Mouse (Mus musculus) liver, postnatal 0 days (tissue): ENCODE data around the gene 1500009L16Rik. TPM values are rescaled to one million over a fixed set of nuclear protein-coding genes. Genes with fewer than 3 reads are reported as not detected.
A peak's percentile ranks its signal among the peaks of the same experiment; 100 is the strongest.

Experiments used
- ATAC-seq: fragments of 200-750 bp; cut with Nextera tagmentation; 2 replicates; pipeline ENCODE4 v1.8.0; 2017; ENCODE audit warnings: mild to moderate bottlenecking, moderate library complexity
- DNase-seq: peaks from one replicate; pipeline ENCODE4 v3.0.0-alpha.2; 2016
- H3K27ac ChIP-seq: fragments of 300-500 bp; sonication (generic); 2 replicates; pipeline ENCODE4 v1.5.1; 2014; ENCODE audit warnings: antibody characterized with exemption, moderate library complexity, mild to moderate bottlenecking, low read depth
- H3K27me3 ChIP-seq: fragments of 300-500 bp; sonication (generic); 2 replicates; pipeline ENCODE4 v1.6.1; 2014; ENCODE audit warnings: low read length, control low read depth, mixed read lengths; ENCODE audit not compliant: insufficient read depth
- H3K36me3 ChIP-seq: fragments of 300-500 bp; sonication (generic); replicated peaks from 2 replicates; pipeline ENCODE4 v1.6.1; 2014; ENCODE audit warnings: mild to moderate bottlenecking, control low read depth, low read length, moderate library complexity, mixed read lengths; ENCODE audit not compliant: insufficient read depth
- H3K4me1 ChIP-seq: fragments of 300-500 bp; sonication (generic); 2 replicates; pipeline ENCODE4 v1.6.1; 2014; ENCODE audit warnings: antibody characterized with exemption, mild to moderate bottlenecking, control low read depth; ENCODE audit not compliant: insufficient read depth
- H3K4me2 ChIP-seq: fragments of 300-500 bp; sonication (generic); 2 replicates; pipeline ENCODE4 v1.6.1; 2014; ENCODE audit warnings: low read depth, mild to moderate bottlenecking, low read length, moderate library complexity, mixed read lengths
- H3K4me3 ChIP-seq: fragments of 300-500 bp; sonication (generic); 2 replicates; pipeline ENCODE4 v1.5.1; 2014; ENCODE audit warnings: low read depth, low read length
- H3K9ac ChIP-seq: fragments of 300-500 bp; sonication (generic); replicated peaks from 2 replicates; pipeline ENCODE4 v1.6.1; 2014; ENCODE audit warnings: mild to moderate bottlenecking, moderate library complexity
- H3K9me3 ChIP-seq: fragments of 300-500 bp; sonication (generic); 2 replicates; pipeline ENCODE4 v1.6.1; 2016; ENCODE audit warnings: mild to moderate bottlenecking, control low read depth, low read length, mixed read lengths
- CTCF ChIP-seq: sonication (generic); IDR thresholded peaks from 2 replicates; pipeline ENCODE4 v1.5.1; 2016; ENCODE audit warnings: antibody characterized with exemption, low read depth
- EP300 ChIP-seq: IDR thresholded peaks from 2 replicates; pipeline ENCODE4 v1.6.1; 2016; ENCODE audit warnings: antibody characterized with exemption, low read depth, mild to moderate bottlenecking
- WGBS: fragments of 180-500 bp; shearing (Covaris S2); extraction: QIAGEN DNeasy Blood & Tissue Kit; methylation state at CpG from one replicate; pipeline ENCODE4 v1.1.7; 2014; ENCODE audit not compliant: insufficient replicate concordance; 5-methylcytosine and 5-hydroxymethylcytosine counted together
- polyA plus RNA-seq: library from polyadenylated mRNA; unstranded; fragments of >200 nt; fragmentation: Nextera tagmentation; extraction: Ambion mirVana; gene quantifications from 2 replicates; pipeline ENCODE4 v1.2.1, GENCODE M21; 2015

The 1500009L16Rik gene
- polyA plus RNA-seq, 1 experiment from 2014 or later: 0.48 TPM

DNA sequence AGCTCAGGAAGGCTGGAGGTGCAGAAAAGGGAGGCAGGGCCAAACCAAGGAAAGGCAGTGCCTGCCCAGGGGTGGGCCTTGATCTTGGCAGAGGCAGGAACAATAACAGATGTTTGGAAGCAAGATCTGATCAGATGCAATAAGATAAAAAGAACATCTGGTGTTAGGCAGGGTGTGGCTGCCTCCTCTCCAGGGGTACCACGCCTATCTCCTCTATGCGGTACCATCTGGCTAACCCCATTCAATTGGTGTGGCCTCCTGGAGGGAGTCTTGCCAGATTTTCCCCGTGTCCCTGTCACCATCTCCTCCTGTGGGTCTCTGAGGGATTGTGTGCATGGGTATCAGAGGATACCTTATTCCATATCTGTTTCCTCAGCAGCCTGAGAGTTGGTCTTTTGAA, 12.7 kb upstream of the 1500009L16Rik start:
- 60% methylated on average over 3 of the region's 3 CpGs for WGBS
- H3K27me3 ChIP-seq: no peaks in the 10 kb centered on the region

DNA sequence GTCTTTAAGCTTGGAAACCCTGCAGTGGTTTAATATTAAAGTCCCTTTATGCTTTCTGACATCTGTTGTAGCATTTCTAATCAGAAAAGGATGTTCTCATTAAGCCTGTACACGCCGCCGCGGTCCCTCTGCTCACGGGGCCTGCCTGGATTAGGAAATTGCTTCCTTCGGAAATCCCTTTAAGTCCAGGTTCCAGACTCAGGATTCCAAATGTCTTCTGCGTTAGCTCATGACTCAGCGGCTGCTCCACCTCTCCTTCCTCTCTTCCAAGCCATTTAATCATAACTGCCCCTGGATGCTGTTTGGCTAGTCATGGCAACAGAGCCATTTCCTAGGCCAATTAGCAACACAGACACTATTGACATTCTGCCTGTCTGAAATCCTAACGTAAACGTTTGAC, 10.9 kb upstream of the 1500009L16Rik start:
- DNase-seq (no peak), ATAC-seq (no peak)
- Histone ChIP-seq H3K4me3 (no peak overlapping the region), H3K27ac (no peak overlapping the region), H3K4me2 (no peak overlapping the region), H3K27me3 (no peaks in the 10 kb centered on the region), H3K4me1 (no peaks in the 10 kb centered on the region), H3K9ac (no peak overlapping the region), H3K9me3 (no peaks in the 10 kb centered on the region), H3K36me3 (no peaks in the 10 kb centered on the region)
- 67% methylated on average over 10 of the region's 10 CpGs for WGBS
- TF ChIP-seq EP300: no peak
- TF ChIP-seq CTCF: no peak

More for the DNA sequence above, 12.7 kb upstream of the 1500009L16Rik start:
- ATAC-seq (no peak), DNase-seq (no peak)
- no peak overlapping the region for H3K4me3 ChIP-seq
- H3K9ac ChIP-seq: no peak overlapping the region
- H3K9me3 ChIP-seq: no peaks in the 10 kb centered on the region
- H3K27ac ChIP-seq: no peak overlapping the region
- no peaks in the 10 kb centered on the region for H3K36me3 ChIP-seq
- H3K4me2 ChIP-seq: no peak overlapping the region
- H3K4me1 ChIP-seq: no peaks in the 10 kb centered on the region
- TF ChIP-seq CTCF (no peak), EP300 (no peak)

- no peak overlapping the region for H3K9ac ChIP-seq
- peaks cover 17% of the 10 kb centered on the region for H3K4me1 ChIP-seq
- H3K27me3 ChIP-seq: peaks cover 5% of the 10 kb centered on the region; the same call in 1 of the 2 replicates
- H3K4me3 ChIP-seq: no peak overlapping the region
- TF ChIP-seq CTCF (no peak), EP300 (no peak)
- WGBS: 40% methylated on average over 12 of the region's 12 CpGs
- H3K9me3 ChIP-seq: no peaks in the 10 kb centered on the region
- no peak for ATAC-seq
- H3K36me3 ChIP-seq: no peaks in the 10 kb centered on the region
- DNase-seq: no peak
- H3K27ac ChIP-seq: no peak overlapping the region
- H3K4me2 ChIP-seq: no peak overlapping the region
Measured at GRCm38 (mm10) chr10:83718855-83719474, 3.7 kb upstream of the 1500009L16Rik start.

GRCm38 (mm10) chr10:83723055-83723454, 390 bp downstream of the 1500009L16Rik start:
- H3K4me1 ChIP-seq: peaks cover 17% of the 10 kb centered on the region
- peak overlapping the region; percentile 87 for H3K4me2 ChIP-seq
- 0 out of 2 replicates have a peak overlapping the region, but pooled peaks have one; percentile 21 for H3K9ac ChIP-seq
- no peaks in the 10 kb centered on the region for H3K36me3 ChIP-seq
- H3K9me3 ChIP-seq: no peaks in the 10 kb centered on the region
- peak overlapping the region; percentile 53 for H3K4me3 ChIP-seq
- WGBS: 1% methylated on average over 21 of the region's 23 CpGs
- no peak overlapping the region for H3K27ac ChIP-seq
- ATAC-seq (peak; percentile 12; the same call in 1 of the 2 replicates), DNase-seq (peak; percentile 27)
- H3K27me3 ChIP-seq: peaks cover 5% of the 10 kb centered on the region; the same call in 1 of the 2 replicates
- TF ChIP-seq CTCF (no peak), EP300 (no peak)

DNA sequence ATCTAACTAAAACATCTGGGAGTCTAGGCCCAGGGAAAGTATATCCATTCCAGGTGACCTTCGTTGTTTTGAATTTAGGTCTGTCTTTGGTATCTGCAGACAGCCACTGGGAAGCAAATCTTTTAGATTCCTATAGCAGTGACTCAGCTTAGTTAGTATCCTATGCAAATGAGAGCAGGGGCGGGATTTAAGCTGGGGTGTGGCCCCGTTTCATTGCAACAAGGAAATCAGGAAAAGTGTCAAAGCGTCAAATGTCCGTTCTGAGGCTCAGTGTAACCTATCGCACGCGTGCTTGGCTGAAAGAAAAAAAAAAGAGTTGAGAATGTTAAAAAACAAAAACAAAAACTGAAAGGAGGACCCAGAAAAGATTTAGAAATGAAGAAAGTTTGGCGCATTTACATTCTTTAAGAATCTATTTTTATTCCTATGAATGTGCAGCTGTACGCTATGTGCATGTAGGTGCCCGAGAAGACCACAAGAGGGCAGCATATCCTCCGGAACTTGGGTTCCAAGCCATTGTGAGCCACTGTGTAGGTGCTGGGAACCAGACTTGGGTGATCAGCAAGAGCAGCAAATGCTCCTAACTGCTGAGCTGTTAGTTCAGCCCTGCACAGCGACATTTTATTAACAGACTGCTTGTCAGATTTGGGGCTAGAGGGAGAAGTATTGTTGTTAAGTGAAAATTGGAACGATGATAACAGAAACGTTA, 1.8 kb downstream of the 1500009L16Rik start:
- Histone ChIP-seq H3K27me3 (peaks cover 5% of the 10 kb centered on the region; the same call in 1 of the 2 replicates), H3K4me1 (peaks cover 17% of the 10 kb centered on the region), H3K27ac (no peak overlapping the region), H3K36me3 (no peaks in the 10 kb centered on the region), H3K4me2 (no peak overlapping the region), H3K4me3 (no peak overlapping the region), H3K9me3 (no peaks in the 10 kb centered on the region), H3K9ac (no peak overlapping the region)
- ATAC-seq (no peak), DNase-seq (no peak)
- WGBS: 82% methylated on average over 15 of the region's 15 CpGs
- peak; percentile 50 for TF ChIP-seq CTCF
- no peak for TF ChIP-seq EP300

GRCm38 (mm10) chr10:83726164-83726563, 3.5 kb downstream of the 1500009L16Rik start:
- TF ChIP-seq CTCF (no peak), EP300 (no peak)
- Histone ChIP-seq H3K9me3 (no peaks in the 10 kb centered on the region), H3K27me3 (peaks cover 5% of the 10 kb centered on the region; the same call in 1 of the 2 replicates), H3K27ac (no peak overlapping the region), H3K9ac (no peak overlapping the region), H3K4me1 (peaks cover 17% of the 10 kb centered on the region), H3K36me3 (no peaks in the 10 kb centered on the region), H3K4me3 (no peak overlapping the region), H3K4me2 (no peak overlapping the region; the same call in 1 of the 2 replicates)
- WGBS: 72% methylated on average over 11 of the region's 11 CpGs
- DNase-seq: no peak
- ATAC-seq: peak; percentile 53
